Mouse (Mus musculus) liver, postnatal 0 days (tissue): ENCODE data around the gene Cldn1. TPM values are rescaled to one million over a fixed set of nuclear protein-coding genes. Genes with fewer than 3 reads are reported as not detected.

Source experiments
- ATAC-seq: fragments of 200-750 bp; cut with Nextera tagmentation; 2 replicates; pipeline ENCODE4 v1.8.0; 2017; ENCODE audit warnings: mild to moderate bottlenecking, moderate library complexity
- DNase-seq: peaks from one replicate; pipeline ENCODE4 v3.0.0-alpha.2; 2016
- H3K27ac ChIP-seq: fragments of 300-500 bp; sonication (generic); 2 replicates; pipeline ENCODE4 v1.5.1; 2014; ENCODE audit warnings: antibody characterized with exemption, moderate library complexity, mild to moderate bottlenecking, low read depth
- H3K27me3 ChIP-seq: fragments of 300-500 bp; sonication (generic); 2 replicates; pipeline ENCODE4 v1.6.1; 2014; ENCODE audit warnings: low read length, control low read depth, mixed read lengths; ENCODE audit not compliant: insufficient read depth
- H3K36me3 ChIP-seq: fragments of 300-500 bp; sonication (generic); replicated peaks from 2 replicates; pipeline ENCODE4 v1.6.1; 2014; ENCODE audit warnings: mild to moderate bottlenecking, control low read depth, low read length, moderate library complexity, mixed read lengths; ENCODE audit not compliant: insufficient read depth
- H3K4me1 ChIP-seq: fragments of 300-500 bp; sonication (generic); 2 replicates; pipeline ENCODE4 v1.6.1; 2014; ENCODE audit warnings: antibody characterized with exemption, mild to moderate bottlenecking, control low read depth; ENCODE audit not compliant: insufficient read depth
- H3K4me2 ChIP-seq: fragments of 300-500 bp; sonication (generic); 2 replicates; pipeline ENCODE4 v1.6.1; 2014; ENCODE audit warnings: low read depth, mild to moderate bottlenecking, low read length, moderate library complexity, mixed read lengths
- H3K4me3 ChIP-seq: fragments of 300-500 bp; sonication (generic); 2 replicates; pipeline ENCODE4 v1.5.1; 2014; ENCODE audit warnings: low read depth, low read length
- H3K9ac ChIP-seq: fragments of 300-500 bp; sonication (generic); replicated peaks from 2 replicates; pipeline ENCODE4 v1.6.1; 2014; ENCODE audit warnings: mild to moderate bottlenecking, moderate library complexity
- H3K9me3 ChIP-seq: fragments of 300-500 bp; sonication (generic); 2 replicates; pipeline ENCODE4 v1.6.1; 2016; ENCODE audit warnings: mild to moderate bottlenecking, control low read depth, low read length, mixed read lengths
- CTCF ChIP-seq: sonication (generic); IDR thresholded peaks from 2 replicates; pipeline ENCODE4 v1.5.1; 2016; ENCODE audit warnings: antibody characterized with exemption, low read depth
- EP300 ChIP-seq: IDR thresholded peaks from 2 replicates; pipeline ENCODE4 v1.6.1; 2016; ENCODE audit warnings: antibody characterized with exemption, low read depth, mild to moderate bottlenecking
- WGBS: fragments of 180-500 bp; shearing (Covaris S2); extraction: QIAGEN DNeasy Blood & Tissue Kit; methylation state at CpG from one replicate; pipeline ENCODE4 v1.1.7; 2014; ENCODE audit not compliant: insufficient replicate concordance; 5-methylcytosine and 5-hydroxymethylcytosine counted together
- polyA plus RNA-seq: library from polyadenylated mRNA; unstranded; fragments of >200 nt; fragmentation: Nextera tagmentation; extraction: Ambion mirVana; gene quantifications from 2 replicates; pipeline ENCODE4 v1.2.1, GENCODE M21; 2015

The Cldn1 gene
- 90.0 and 101 TPM in 2 replicates for polyA plus RNA-seq

DNA sequence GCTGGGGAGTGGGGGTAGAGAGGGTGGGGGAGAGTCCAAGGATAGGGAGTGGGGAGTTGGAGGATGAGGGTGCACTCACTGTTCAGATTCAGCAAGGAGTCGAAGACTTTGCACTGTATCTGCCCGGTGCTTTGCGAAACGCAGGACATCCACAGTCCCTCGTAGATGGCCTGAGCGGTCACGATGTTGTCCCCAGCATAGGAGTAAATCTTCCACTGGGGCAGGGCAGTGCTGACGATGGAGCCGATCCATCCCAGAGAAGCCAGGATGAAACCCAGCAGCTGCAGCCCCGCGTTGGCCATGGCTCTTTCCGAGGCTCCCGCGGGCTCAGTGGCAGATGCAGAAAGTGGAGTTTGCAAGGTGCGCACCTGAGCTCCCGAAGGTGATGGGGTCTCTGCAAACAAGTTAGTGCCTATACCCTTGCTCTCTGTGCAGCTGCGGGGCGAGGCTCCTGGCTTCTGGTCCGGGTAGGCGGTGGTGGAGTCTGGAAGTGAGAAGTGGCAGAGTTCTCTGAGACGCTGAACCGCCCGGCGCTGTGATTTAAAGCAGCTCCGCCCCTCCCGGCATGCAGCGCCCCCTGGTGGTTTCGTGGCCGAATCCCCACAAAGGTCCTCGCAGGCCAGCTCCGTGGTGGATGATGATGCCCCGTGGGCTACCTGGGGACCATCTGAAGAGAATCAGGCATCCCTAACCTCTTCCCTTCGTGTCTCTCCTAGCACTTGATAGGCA lies at the start of gene Cldn1:
Gene Cldn1, minus strand, starts transcription at position 517 of the 729 bp plus-strand sequence.
- Histone ChIP-seq H3K9me3 (no peaks in the 10 kb centered on the region), H3K27ac (peak within 1 kb of the TSS; percentile 89), H3K9ac (peak within 1 kb of the TSS; percentile 71), H3K27me3 (no peaks in the 10 kb centered on the region), H3K4me1 (no peaks in the 10 kb centered on the region; the same call in 1 of the 2 replicates), H3K4me2 (peak within 1 kb of the TSS; percentile 70), H3K4me3 (peak within 1 kb of the TSS; percentile 59), H3K36me3 (0 out of 2 replicates have a peak, but pooled peaks cover 3% of the 10 kb centered on the region)
- DNase-seq (peak; percentile 89), ATAC-seq (peak; percentile 59)
- peak; percentile 93 for TF ChIP-seq CTCF
- TF ChIP-seq EP300: no peak
- 5% methylated on average over 33 of the region's 33 CpGs for WGBS

DNA sequence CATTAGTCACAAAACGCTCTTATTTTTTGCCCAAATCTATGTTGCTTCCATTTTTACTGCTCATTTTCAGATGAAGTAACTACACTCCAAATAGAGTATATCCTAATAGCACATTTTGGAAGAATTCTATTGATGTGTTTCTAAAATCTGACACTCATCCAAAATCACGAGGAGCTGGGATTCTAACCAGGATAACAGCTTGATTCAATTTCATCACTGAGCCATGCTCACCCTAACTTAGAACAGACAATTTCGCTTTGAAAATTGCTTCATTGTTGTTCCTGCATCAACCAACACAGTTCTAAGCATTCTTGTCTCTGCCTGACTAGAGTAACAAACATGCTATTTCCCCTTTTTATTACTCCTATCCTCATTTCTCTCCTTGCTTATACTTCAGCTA lies 47.0 kb upstream of the Cldn1 start:
- no peaks in the 10 kb centered on the region for H3K36me3 ChIP-seq
- ATAC-seq (no peak), DNase-seq (no peak)
- no peaks in the 10 kb centered on the region for H3K27me3 ChIP-seq
- no peaks in the 10 kb centered on the region for H3K4me1 ChIP-seq
- H3K9ac ChIP-seq: no peak overlapping the region
- H3K27ac ChIP-seq: no peak overlapping the region
- WGBS: 79% methylated on average over 3 of the region's 3 CpGs
- H3K4me2 ChIP-seq: no peak overlapping the region
- TF ChIP-seq EP300 (no peak), CTCF (no peak)
- no peak overlapping the region for H3K4me3 ChIP-seq
- no peaks in the 10 kb centered on the region for H3K9me3 ChIP-seq

DNA sequence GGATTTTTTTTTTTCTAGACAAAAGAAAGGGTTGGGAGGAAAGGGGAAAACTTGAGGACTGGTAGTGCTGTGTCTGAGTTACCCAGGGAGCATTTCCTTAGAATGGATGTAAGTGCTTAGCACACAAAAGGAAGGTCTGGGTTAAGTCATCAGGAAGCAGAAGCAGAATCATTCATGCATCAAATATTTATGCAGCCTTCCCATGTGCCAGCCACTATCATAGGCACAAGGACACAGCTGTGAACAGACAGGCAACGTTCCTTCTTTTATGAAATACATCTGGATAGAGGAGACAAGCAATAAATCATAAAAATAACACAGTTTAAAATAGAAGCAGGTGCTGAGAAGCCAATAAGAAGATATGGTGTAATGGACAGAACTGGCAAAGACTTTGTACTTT lies 32.4 kb upstream of the Cldn1 start:
- ATAC-seq: no peak
- Histone ChIP-seq H3K9me3 (no peaks in the 10 kb centered on the region), H3K9ac (no peak overlapping the region), H3K36me3 (no peaks in the 10 kb centered on the region), H3K27ac (no peak overlapping the region), H3K4me2 (no peak overlapping the region), H3K4me1 (no peaks in the 10 kb centered on the region), H3K27me3 (no peaks in the 10 kb centered on the region), H3K4me3 (no peak overlapping the region)
- 50% methylated on average over 1 of the region's 1 CpGs for WGBS
- TF ChIP-seq EP300 (no peak), CTCF (no peak)
- no peak for DNase-seq

DNA sequence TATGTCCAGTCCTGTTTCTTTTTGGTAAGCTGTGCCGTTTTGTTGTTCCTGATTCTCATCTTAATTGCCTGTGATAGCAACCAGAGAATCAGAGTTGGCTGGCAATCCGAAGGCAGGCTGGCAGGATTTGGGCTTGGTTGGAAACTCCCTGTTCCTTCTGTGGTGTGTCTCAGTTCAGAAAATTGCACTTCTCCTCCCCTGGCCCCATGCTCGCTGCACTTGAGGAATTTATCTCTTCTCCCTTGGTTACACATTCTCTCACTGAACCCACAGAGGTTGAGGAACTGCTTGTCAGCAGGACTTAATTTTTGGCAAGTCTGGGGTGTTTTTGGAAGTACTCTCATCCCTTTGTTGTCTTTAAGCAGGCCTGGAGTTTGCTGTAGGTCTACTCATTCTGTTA lies 29.3 kb upstream of the Cldn1 start:
- no peak overlapping the region for H3K4me3 ChIP-seq
- H3K4me1 ChIP-seq: no peaks in the 10 kb centered on the region
- ATAC-seq: no peak
- H3K9me3 ChIP-seq: no peaks in the 10 kb centered on the region
- TF ChIP-seq EP300 (no peak), CTCF (no peak)
- H3K27ac ChIP-seq: no peak overlapping the region
- H3K9ac ChIP-seq: no peak overlapping the region
- no peak overlapping the region for H3K4me2 ChIP-seq
- no peaks in the 10 kb centered on the region for H3K36me3 ChIP-seq
- WGBS: 56% methylated on average over 3 of the region's 3 CpGs
- H3K27me3 ChIP-seq: no peaks in the 10 kb centered on the region
- DNase-seq: no peak

DNA sequence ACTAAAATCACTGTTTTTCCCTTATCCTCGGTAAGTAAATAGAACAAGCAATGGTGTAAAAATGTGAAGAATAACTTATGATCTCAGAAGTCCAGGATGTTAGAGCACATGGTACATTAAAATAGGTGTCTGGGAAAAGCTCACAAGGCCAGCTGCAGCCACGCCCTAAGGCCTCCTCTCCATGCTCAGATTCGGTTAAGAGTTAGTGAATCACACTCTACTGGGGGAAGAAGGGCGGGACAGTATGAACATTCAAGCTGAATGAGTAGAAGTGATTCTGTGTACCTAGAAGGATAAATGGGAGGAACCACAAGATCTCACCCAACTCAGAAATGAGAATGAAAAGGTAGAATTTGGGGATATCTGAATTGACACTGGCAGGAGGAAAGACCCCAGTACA lies 28.9 kb upstream of the Cldn1 start:
- no peak overlapping the region for H3K9ac ChIP-seq
- H3K9me3 ChIP-seq: no peaks in the 10 kb centered on the region
- WGBS: 78% methylated on average over 4 of the region's 4 CpGs
- DNase-seq: no peak
- no peak overlapping the region for H3K4me2 ChIP-seq
- TF ChIP-seq CTCF (no peak), EP300 (no peak)
- no peak for ATAC-seq
- H3K27me3 ChIP-seq: no peaks in the 10 kb centered on the region
- H3K27ac ChIP-seq: no peak overlapping the region
- no peaks in the 10 kb centered on the region for H3K4me1 ChIP-seq
- no peak overlapping the region for H3K4me3 ChIP-seq
- H3K36me3 ChIP-seq: no peaks in the 10 kb centered on the region

DNA sequence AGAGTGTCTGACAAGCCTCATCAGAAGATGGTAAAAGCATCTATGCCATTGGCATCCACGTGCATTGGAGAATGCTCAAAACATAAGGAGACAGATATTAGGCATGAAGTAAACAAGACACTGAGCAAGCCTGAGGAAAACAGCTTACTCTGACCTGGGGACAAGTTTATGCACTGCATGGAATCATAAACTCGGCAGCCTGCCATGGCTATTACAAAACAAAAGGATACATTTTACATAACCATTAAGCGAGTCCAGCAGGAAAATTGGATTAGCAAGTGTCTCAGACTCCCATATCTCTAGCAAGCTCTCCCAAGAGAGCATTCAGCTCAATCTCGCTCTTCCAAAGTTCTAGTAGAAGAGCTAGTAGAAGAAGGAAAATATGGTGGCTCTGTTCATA lies 19.3 kb upstream of the Cldn1 start:
- Histone ChIP-seq H3K36me3 (no peaks in the 10 kb centered on the region), H3K4me2 (no peak overlapping the region), H3K4me3 (no peak overlapping the region), H3K4me1 (no peaks in the 10 kb centered on the region), H3K27ac (no peak overlapping the region), H3K9me3 (no peaks in the 10 kb centered on the region), H3K27me3 (no peaks in the 10 kb centered on the region), H3K9ac (no peak overlapping the region)
- TF ChIP-seq CTCF: no peak
- TF ChIP-seq EP300: no peak
- ATAC-seq (no peak), DNase-seq (no peak)
- 72% methylated on average over 4 of the region's 4 CpGs for WGBS
